9 mouse cellular contexts compared by ENCODE assay signal in genomic region chr5:90652724-90653123, GRCm38 (mm10). TPM values are rescaled to one million over a fixed set of nuclear protein-coding genes. Genes with fewer than 3 reads are reported as not detected.
DNase-seq lines count a peak whose midpoint lies in the region; TF ChIP-seq lines count a peak whose summit lies in the region.
"Had no signal": no experiment of that assay in that cellular context is flagged by ENCODE, and none has a peak within 500 bp of the region (broad histone marks: within the 10 kb centered on the region; RNA-seq: fewer than 3 reads in every experiment).

No protein-coding gene starts in this region.

- H3K9ac ChIP-seq in ES-Bruce4 (ENCODE audit: low read depth, poor library complexity, severe bottlenecking): no peak overlapping the region
- H3K9ac ChIP-seq: liver, embryonic 15.5 days had no signal

- TF ChIP-seq POLR2A in ES-Bruce4 (IDR thresholded peaks at IDR 0.05; ENCODE audit: insufficient read depth, low read length): no peak
- TF ChIP-seq POLR2A in cerebellum, adult 2 months (IDR thresholded peaks at IDR 0.05; ENCODE audit: borderline replicate concordance, insufficient read depth, low read length): no peak

- no peaks in the 10 kb centered on the region for H3K4me1 ChIP-seq in ES-Bruce4 (ENCODE audit: control insufficient read depth, insufficient read depth, low read length)
- H3K4me1 ChIP-seq in cerebellum, adult 2 months (ENCODE audit: control insufficient read depth, insufficient read depth, low read length): no peaks in the 10 kb centered on the region
- H3K4me1 ChIP-seq: liver, embryonic 15.5 days had no signal

- H3K36me3 ChIP-seq in ES-Bruce4 (ENCODE audit: control insufficient read depth, insufficient read depth, low read length, poor library complexity, severe bottlenecking): no peaks in the 10 kb centered on the region
- H3K36me3 ChIP-seq: liver, embryonic 15.5 days had no signal

- intact Hi-C loops in gastrocnemius, postnatal 36 days (cut with DNase I): loop anchor here (5.0 kb wide), 1 partner anchor 50 kb away; no protein-coding TSS in a partner anchor

- no peak overlapping the region for H3K27ac ChIP-seq in ES-Bruce4 (ENCODE audit: insufficient read depth, low read length)
- no peak overlapping the region for H3K27ac ChIP-seq in cerebellum, adult 2 months (ENCODE audit: insufficient read depth, low read length)
- H3K27ac ChIP-seq: liver, embryonic 15.5 days had no signal

- WGBS in cerebellum, adult 2 months: 11% methylated on average over 3 of the region's 3 CpGs

- TF ChIP-seq EP300 in ES-Bruce4 (IDR thresholded peaks at IDR 0.05; ENCODE audit: insufficient read depth, low read depth, low read length): no peak

- TF ChIP-seq CTCF in ES-Bruce4 (IDR thresholded peaks at IDR 0.05; ENCODE audit: low read depth, low read length): peak; percentile 52
- TF ChIP-seq CTCF in cerebellum, adult 2 months (IDR thresholded peaks at IDR 0.05; ENCODE audit: borderline replicate concordance, insufficient read depth, low read depth, low read length): peak; percentile 68; the same call in 1 of the 2 replicates

- DNase-seq in gastrocnemius, postnatal 10 days: peak; percentile 24
- no peak for DNase-seq in gastrocnemius, postnatal 36 days
- peak in 1 of 2 experiments; percentile 49 for DNase-seq in cerebellum, adult 2 months
- peak; percentile 34 to 82 for DNase-seq in frontal cortex, postnatal 36 days (ENCODE audit: low spot score in 2 of 2)
- peak; percentile 77 for DNase-seq in layer of hippocampus, adult 11-12 months (ENCODE audit: low spot score)
- peak; percentile 84 for DNase-seq in lung, postnatal 36 days
- peak; percentile 33 for DNase-seq in right cerebral cortex, postnatal 14 days

- no peak overlapping the region for H3K4me3 ChIP-seq in ES-Bruce4 (ENCODE audit: low read depth, low read length)
- no peak overlapping the region for H3K4me3 ChIP-seq in cerebellum, adult 2 months (replicated peaks; ENCODE audit: insufficient read depth, low read depth, low read length)
- H3K4me3 ChIP-seq: liver, embryonic 15.5 days had no signal

- no peaks in the 10 kb centered on the region for H3K27me3 ChIP-seq in ES-Bruce4 (ENCODE audit: control insufficient read depth, insufficient read depth, low read length, poor library complexity, severe bottlenecking)
- no peaks in the 10 kb centered on the region for H3K27me3 ChIP-seq in cerebellum, adult 2 months (ENCODE audit: control insufficient read depth, insufficient read depth, low read length)
- H3K27me3 ChIP-seq: liver, embryonic 15.5 days had no signal

- peaks cover 6% of the 10 kb centered on the region; the same call in 1 of the 2 replicates for H3K9me3 ChIP-seq in ES-Bruce4 (replicated peaks; ENCODE audit: control insufficient read depth, insufficient read depth, low read length, poor library complexity, severe bottlenecking)
- H3K9me3 ChIP-seq: liver, embryonic 15.5 days had no signal

RNA-seq across cellular contexts. Expression of gene Rassf6, which starts 12.3 kb away (rescaled TPM):
- total RNA-seq in gastrocnemius, postnatal 10 days (2021): not detected
- not detected for total RNA-seq in gastrocnemius, postnatal 36 days (2021)
- polyA plus RNA-seq in ES-Bruce4 (2011; ENCODE audit: insufficient read depth, insufficient read length, low read depth, missing spikeins): 4.9 and 6.0 TPM in 2 replicates
- polyA plus RNA-seq in cerebellum, adult 2 months (2012; rRNA removed): 5.0 and 5.1 TPM in 2 replicates

Comparison
In these comparisons a context has a peak if more than half of its experiments do, and no peak if none do; other contexts are left out.
1. DNase-seq: peak in gastrocnemius, postnatal 10 days (single experiment), frontal cortex, postnatal 36 days (2 of 2), layer of hippocampus, adult 11-12 months (single experiment), lung, postnatal 36 days (single experiment) and right cerebral cortex, postnatal 14 days (single experiment); none in gastrocnemius, postnatal 36 days (0 of 2).